Mouse (Mus musculus) monocyte, adult 5-6 weeks (primary cell): ENCODE results near the gene Clec5a. TPM values are rescaled to one million over a fixed set of nuclear protein-coding genes. Genes with fewer than 3 reads are reported as not detected.
"Not testable (repeated sequence)": the region's sequence is repeated elsewhere in the genome, so short reads cannot be mapped to it uniquely, and the experiment has no call there.

Experiments used
- ATAC-seq: fragments of 153-309, 156-312 bp; replicated peaks from 2 replicates; pipeline ENCODE4 v1.8.0; 2017; ENCODE audit warnings: mild to moderate bottlenecking; ENCODE audit not compliant: low TSS enrichment, insufficient number of reproducible peaks, severe bottlenecking, poor library complexity, low FRiP score
- total RNA-seq: library from RNA; stranded (forward); fragments of 200-1000, 200-491, 200-594 nt; gene quantifications from 3 replicates; pipeline ENCODE4 v1.2.3, GENCODE M21; 2017

The Clec5a gene
- total RNA-seq, result 0.19 to 1.5 TPM (median 0.67 TPM) in 3 replicates

- no peak for ATAC-seq
Observed at GRCm38 (mm10) chr6:40585645-40586044, at the start of gene Clec5a. Gene Clec5a, minus strand, starts transcription at chr6:40585821.

- ATAC-seq, result no peak
Observed at GRCm38 (mm10) chr6:40634640-40635071, 49.0 kb upstream of the Clec5a start.

GRCm38 (mm10) chr6:40628406-40629000 lies 42.9 kb upstream of the Clec5a start, which contains the start of gene Mgam:
Gene Mgam, plus strand, starts transcription at chr6:40628831.
- ATAC-seq, result no peak

- no peak for ATAC-seq
Observed at GRCm38 (mm10) chr6:40626111-40626510, 40.5 kb upstream of the Clec5a start.

- ATAC-seq, result no peak
Observed at GRCm38 (mm10) chr6:40617965-40618364, 32.3 kb upstream of the Clec5a start.

GRCm38 (mm10) chr6:40613260-40613852 lies 27.7 kb upstream of the Clec5a start, which contains the start of gene Tas2r138:
Gene Tas2r138, minus strand, starts transcription at chr6:40613310.
- no peak for ATAC-seq

- no peak for ATAC-seq
Observed at GRCm38 (mm10) chr6:40610244-40610643, 24.6 kb upstream of the Clec5a start.

- ATAC-seq, result no peak
Observed at GRCm38 (mm10) chr6:40607431-40607830, 21.8 kb upstream of the Clec5a start.

- ATAC-seq, result not testable (repeated sequence)
Observed at GRCm38 (mm10) chr6:40598546-40598945, 12.9 kb upstream of the Clec5a start.

- peak; percentile 75 for ATAC-seq
Observed at GRCm38 (mm10) chr6:40594804-40595550, 9.4 kb upstream of the Clec5a start.

GRCm38 (mm10) chr6:40588346-40588745 lies 2.7 kb upstream of the Clec5a start:
- ATAC-seq, result no peak

GRCm38 (mm10) chr6:40584336-40584735 lies 1.3 kb downstream of the Clec5a start:
- no peak for ATAC-seq

GRCm38 (mm10) chr6:40576305-40576704 lies 9.3 kb downstream of the Clec5a start:
- peak; percentile 81 for ATAC-seq

GRCm38 (mm10) chr6:40573618-40574017 lies 12.0 kb downstream of the Clec5a start:
- peak; percentile 52; the same call in 1 of the 2 replicates for ATAC-seq

- ATAC-seq, result no peak
Observed at GRCm38 (mm10) chr6:40569187-40569586, 16.4 kb downstream of the Clec5a start, which contains the start of gene Olfr460. Gene Olfr460, plus strand, starts transcription at chr6:40569487.

GRCm38 (mm10) chr6:40554950-40555349 lies 30.7 kb downstream of the Clec5a start, which contains the start of gene Olfr461:
Gene Olfr461, minus strand, starts transcription at chr6:40555050.
- no peak for ATAC-seq

- ATAC-seq, result no peak
Observed at GRCm38 (mm10) chr6:40544690-40545089, 40.9 kb downstream of the Clec5a start.
